Mouse (Mus musculus) adrenal gland, postnatal 14 days (tissue): ENCODE results near the gene E130114P18Rik. TPM values are rescaled to one million over a fixed set of nuclear protein-coding genes. Genes with fewer than 3 reads are reported as not detected.

Experiments
- DNase-seq: peaks from one replicate; pipeline ENCODE4 v3.0.0; 2021; ENCODE audit warnings: mixed read lengths
- long read RNA-seq, 2 experiments: library from polyadenylated mRNA; stranded (forward); transcript quantifications; one replicate each; pipeline ENCODE4 v2.0.0; 2021
- total RNA-seq: library from RNA; stranded (reverse); gene quantifications from 2 replicates; pipeline ENCODE4 v1.2.3, GENCODE M21; 2021

E130114P18Rik gene
- not detected in 2 replicates for total RNA-seq
- long read RNA-seq, experiment 1, partial matches to known transcripts = 0 of 1 reads
- long read RNA-seq, experiment 1, other reads (novel, unspliced or antisense) = 1 of 1 reads
- long read RNA-seq, experiment 2, partial matches to known transcripts = 0 of 1 reads
- long read RNA-seq, experiment 2, other reads (novel, unspliced or antisense) = 1 of 1 reads

GRCm38 (mm10) chr4:97777706-97778176 lies at the start of gene E130114P18Rik:
Gene E130114P18Rik, minus strand, starts transcription at chr4:97778078.
- peak; percentile 79 for DNase-seq

- DNase-seq = no peak
Measured at GRCm38 (mm10) chr4:97827115-97827514, 49.2 kb upstream of the E130114P18Rik start.

DNA sequence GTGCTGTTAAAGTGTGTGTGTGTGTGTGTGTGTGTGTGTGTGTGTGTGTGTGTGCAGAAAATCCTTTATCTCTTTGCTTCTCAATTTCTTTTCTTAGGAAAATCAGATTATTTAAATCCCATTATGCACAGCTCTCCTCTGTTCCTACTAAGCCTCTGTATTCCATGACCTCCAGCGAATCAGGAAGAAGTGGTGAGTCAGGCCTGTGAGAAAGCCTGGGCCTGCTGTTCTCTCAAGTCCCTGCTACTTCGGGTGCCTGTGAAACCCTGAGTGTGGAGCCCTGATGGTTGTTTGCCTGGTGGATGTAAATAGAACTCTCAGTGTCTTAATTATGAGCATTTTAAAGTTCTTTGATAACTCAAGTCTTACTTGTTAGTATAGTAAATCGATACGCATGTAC lies 48.0 kb upstream of the E130114P18Rik start:
- DNase-seq = peak; percentile 48

- DNase-seq = no peak
Measured at GRCm38 (mm10) chr4:97825432-97825831, 47.6 kb upstream of the E130114P18Rik start.

- no peak for DNase-seq
Measured at GRCm38 (mm10) chr4:97824451-97824850, 46.6 kb upstream of the E130114P18Rik start.

DNA sequence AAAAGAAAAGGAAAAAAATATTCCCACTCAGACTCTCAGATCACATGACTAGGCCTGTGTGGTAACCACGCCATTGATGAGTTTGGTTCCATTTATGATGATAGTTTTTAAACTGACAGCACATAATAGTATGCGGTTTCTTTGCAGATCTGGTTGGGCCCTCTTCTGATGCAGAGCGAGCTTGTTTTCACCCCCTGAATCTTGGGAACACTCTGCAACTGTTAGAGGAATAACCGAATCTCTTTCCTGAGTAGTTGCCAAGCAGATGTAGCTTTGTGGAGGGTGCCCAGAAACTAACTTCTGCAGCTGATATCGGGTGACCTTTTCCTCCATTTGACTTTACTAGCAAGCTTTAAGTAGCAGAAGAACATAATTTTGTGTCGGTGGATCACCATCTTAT lies 45.6 kb upstream of the E130114P18Rik start:
- DNase-seq = no peak

- no peak for DNase-seq
Measured at GRCm38 (mm10) chr4:97821556-97822251, 43.8 kb upstream of the E130114P18Rik start.

DNA sequence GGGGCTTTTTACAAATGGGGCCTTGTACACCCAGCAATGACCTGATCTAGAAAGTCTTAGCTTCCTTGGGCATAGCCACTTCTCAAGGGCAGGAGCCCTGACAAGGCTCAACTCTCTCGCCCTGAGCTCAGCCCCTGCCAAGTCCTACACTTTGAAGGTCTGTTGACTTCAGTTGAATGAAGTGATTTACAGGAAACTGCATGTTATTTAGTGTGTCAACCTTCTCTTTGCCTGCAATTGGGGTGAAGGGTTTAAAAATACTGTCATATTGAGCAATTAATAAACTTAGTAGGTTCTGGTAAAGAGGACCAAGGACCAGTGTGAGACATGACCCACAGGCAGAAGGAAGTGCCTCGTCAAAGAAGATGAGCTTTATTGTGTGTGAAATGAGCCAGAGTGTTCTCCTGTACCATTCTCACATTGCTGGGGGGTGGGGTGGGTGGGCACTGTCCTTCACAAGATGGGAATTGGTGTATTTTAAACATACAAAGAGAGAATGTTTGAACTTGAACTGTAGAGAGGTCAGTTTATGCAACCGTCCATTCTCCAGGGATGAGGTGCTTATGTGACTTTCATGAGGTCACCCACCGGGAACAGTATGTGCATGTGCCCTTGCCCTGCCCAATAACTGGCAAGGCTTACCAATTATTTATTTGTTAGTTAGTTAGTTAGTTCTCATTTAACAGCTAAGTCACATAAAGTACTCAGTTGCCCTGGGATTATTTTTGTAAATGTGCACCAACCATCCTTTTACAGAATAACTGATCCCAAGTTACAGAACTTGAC lies 42.8 kb upstream of the E130114P18Rik start:
- peak; percentile 76 for DNase-seq

DNA sequence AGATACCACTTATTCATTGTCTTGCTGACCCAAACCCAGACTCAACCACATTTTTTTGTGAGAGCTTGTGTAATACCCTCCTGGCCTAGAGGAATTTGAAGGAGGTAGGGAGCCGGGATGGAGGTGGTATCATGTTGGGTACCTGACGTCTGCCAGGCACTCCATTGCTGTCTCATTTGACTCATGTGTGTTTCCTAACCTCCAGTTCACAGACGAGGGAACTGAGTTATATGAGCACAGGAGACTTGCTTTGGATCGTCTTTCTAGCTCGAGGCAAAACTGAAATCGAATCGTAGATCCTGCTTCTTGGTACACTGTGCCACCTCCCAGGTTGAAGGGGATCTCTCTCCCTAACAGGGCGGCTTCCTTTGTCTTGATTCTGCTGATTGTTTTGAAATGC lies 41.2 kb upstream of the E130114P18Rik start:
- no peak for DNase-seq

GRCm38 (mm10) chr4:97818498-97818897 lies 40.6 kb upstream of the E130114P18Rik start:
- DNase-seq = no peak

DNA sequence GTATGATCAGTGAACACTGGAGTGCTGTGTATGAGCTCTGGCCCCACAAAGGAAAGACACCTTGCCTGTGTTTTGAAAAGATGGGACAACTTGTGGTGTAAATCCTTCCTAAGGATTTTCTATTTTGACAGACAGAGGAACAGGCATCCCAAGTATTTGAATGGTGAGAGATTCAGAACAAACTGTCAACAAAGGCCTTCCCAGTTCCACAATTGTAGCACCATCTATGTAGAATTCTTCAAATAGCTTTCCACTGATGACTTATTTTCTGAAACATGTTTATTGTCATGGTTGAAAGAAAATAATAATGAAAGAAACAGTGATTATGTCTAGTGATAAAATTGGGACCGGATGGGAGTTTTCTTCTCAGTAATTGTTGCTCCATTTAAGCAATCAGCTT lies 39.9 kb upstream of the E130114P18Rik start:
- DNase-seq = no peak

GRCm38 (mm10) chr4:97816753-97817152 lies 38.9 kb upstream of the E130114P18Rik start:
- DNase-seq = no peak

- DNase-seq = no peak
Measured at GRCm38 (mm10) chr4:97816001-97816400, 38.1 kb upstream of the E130114P18Rik start.

DNA sequence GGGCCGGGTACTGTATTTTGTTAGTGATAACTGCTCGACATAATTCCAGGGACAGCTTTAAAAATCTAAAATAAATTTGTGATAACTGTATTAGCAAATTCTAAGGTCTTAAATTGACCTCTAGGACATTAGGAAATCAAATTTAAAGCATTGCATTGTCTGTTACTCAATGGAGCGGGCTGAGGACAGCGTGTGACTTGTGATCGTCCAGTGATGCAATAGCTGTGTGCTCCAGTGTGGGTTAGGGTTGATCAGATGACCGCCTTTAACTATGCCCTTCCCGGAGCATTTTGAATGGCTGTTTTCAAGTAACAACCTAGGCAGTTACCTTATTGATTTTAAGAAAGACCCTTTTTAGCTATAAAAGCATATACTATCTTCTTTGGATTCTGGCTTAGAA lies 36.6 kb upstream of the E130114P18Rik start:
- peak; percentile 48 for DNase-seq

DNA sequence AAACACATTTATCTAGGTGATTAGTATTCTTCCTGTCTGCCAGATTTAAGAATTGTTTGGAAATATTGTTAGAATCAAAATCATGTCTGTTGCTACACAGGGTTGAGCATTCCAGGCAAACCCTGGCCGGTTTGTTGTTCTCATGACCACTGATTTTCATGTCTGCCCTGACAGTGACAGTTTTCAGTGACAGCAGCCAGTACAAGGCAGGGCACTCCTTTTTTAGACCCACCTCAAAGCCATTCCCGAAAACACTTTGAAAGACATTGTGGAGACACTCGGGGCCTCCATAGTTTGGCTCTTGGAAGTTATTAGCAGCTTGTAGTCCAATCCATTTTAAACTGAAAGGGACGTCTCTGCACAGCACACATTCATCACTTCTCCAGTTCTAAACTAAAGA lies 36.1 kb upstream of the E130114P18Rik start:
- no peak for DNase-seq

GRCm38 (mm10) chr4:97813035-97813434 lies 35.2 kb upstream of the E130114P18Rik start:
- DNase-seq = no peak

- DNase-seq = peak; percentile 31
Measured at GRCm38 (mm10) chr4:97810348-97810939, 32.6 kb upstream of the E130114P18Rik start.

DNA sequence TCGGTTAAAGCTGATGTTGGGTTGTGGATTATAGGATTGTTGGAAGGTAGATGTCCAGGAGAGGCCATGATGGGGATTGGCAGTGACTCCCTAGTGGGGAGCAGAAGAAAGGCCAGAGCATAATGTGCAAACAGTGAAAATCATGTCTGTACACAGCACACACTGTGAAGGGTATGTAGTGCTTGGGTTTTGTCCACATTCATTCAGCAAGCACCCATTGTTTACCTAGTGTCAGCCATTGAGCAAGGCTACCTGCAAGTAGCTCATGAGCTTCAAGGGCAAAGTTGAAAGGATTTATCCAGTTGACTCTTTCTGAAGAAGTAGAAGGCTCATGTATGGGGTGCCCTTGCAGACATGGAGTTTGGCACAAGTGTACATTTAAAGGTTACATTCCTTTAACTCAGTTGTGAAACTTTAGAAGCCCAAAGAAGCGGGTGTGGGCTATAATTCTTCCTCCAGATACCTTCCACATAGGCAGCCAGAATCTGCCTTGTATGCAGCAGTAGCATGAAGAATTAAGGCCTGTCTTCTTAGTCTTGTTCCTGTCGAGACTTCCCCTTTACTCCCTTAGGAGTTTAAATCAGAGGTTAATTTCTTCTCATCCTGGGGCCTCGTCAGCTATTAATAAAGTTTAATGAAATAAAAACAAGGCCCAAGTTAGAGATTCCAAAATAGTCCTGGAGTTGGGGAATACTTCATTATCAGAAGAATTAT lies 31.9 kb upstream of the E130114P18Rik start:
- no peak for DNase-seq

DNA sequence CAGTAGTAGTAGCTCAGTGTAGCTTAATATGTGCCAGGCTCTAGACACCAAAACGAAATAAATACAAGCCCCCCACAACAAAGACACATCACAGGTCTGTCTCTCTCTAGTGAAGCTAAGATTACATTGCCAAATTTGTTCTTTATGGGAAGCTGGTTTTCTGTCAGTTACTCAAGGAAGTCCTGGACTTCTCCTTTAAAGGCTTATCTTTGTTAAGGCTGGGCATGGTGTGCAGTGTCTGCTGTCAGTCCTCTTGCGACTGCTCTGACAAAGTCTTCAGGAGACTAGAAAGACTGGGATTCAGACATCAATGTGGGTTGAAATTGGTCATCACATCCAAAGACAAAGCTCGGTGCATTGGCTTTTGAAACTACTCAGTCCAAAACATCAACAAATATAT lies 31.0 kb upstream of the E130114P18Rik start:
- DNase-seq = no peak

DNA sequence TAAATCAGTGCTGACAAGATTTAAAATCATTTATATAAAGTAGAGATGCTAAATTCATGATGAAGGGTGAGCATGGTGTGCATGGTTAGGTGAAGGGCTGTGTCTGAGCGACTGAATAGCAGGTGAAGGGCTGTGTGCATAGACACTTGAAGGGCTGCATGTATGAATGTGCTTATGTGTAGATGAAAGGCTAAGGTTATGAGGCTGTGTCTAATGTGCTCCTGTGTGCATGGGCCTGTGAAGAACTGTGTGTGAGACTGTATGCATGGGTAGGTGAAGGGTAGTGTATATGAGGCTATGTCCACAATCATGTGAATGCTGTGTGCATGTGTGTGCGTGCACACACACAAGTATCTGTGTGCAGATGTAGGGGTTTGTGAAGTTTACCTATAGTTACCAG lies 29.0 kb upstream of the E130114P18Rik start:
- no peak for DNase-seq

DNA sequence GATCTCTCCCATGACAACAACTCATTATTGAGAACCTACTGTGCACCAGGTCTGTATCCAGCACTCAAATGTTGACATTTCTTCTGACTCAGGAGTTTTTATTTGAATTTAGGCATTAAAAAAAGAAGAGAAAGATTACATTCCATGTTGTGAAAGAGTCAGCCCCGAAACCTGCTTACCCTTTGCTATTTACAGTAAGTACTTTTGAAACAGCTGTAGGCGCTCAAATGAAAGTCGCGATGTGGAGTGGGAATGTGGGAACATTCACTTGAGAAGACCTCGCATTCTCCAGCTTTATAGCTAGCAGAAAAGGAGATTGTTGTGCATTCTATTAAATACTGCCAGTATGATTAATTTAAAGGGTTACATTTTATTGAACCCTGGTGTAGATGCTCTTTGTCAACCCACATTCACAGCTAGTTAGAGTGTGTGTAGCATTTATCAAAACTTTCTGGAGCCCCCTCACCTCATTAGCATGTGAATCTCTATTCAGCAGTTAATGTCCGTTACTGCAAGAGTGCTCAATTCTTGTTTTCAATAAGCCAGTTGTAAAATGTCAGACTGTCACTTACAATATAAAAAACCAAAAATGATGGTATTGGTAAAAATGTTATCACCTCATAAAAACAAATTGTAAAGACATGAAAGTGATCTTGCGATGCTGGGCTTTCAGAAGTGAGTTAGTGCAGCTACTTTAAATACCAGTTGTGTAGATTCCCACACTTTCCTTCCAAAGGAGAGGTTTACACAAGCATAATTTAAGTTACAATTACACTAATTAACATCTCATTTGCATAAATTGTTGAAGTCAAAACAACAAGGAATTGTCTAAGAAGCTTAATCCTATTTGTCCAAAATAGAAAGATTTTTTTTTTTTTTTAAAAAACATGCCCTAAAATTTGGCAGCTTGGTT lies 28.3 kb upstream of the E130114P18Rik start:
- DNase-seq = no peak
